Mouse (Mus musculus): Measurements from ENCODE around the gene Chrm4. TPM values are rescaled to one million over a fixed set of nuclear protein-coding genes. Genes with fewer than 3 reads are reported as not detected.

The Chrm4 gene
- polyA plus RNA-seq, 1 experiment, result 36.1 TPM

- peak in 1 of 2 experiments; percentile 75 for DNase-seq (ENCODE audit: extremely low spot score in 1 of 2, low spot score in 1 of 2)
Measured at GRCm38 (mm10) chr2:91936154-91936553, 9.1 kb downstream of the Chrm4 start.

- DNase-seq (ENCODE audit: extremely low spot score in 1 of 2, low spot score in 1 of 2), result no peak
Measured at GRCm38 (mm10) chr2:91939303-91939935, 12.4 kb downstream of the Chrm4 start.

GRCm38 (mm10) chr2:91942356-91942755, 15.3 kb downstream of the Chrm4 start:
- no peak for DNase-seq (ENCODE audit: extremely low spot score in 1 of 2, low spot score in 1 of 2)

- peak in 1 of 2 experiments; percentile 87 for DNase-seq (ENCODE audit: extremely low spot score in 1 of 2, low spot score in 1 of 2)
Measured at GRCm38 (mm10) chr2:91944170-91944950, 17.3 kb downstream of the Chrm4 start.

- DNase-seq (ENCODE audit: extremely low spot score in 1 of 2, low spot score in 1 of 2), result no peak
Measured at GRCm38 (mm10) chr2:91945483-91945882, 18.4 kb downstream of the Chrm4 start, which contains the start of gene Gm9821. Gene Gm9821, plus strand, starts transcription at chr2:91945703.

GRCm38 (mm10) chr2:91946836-91947235, 19.8 kb downstream of the Chrm4 start:
- DNase-seq (ENCODE audit: extremely low spot score in 1 of 2, low spot score in 1 of 2), result no peak

- no peak for DNase-seq (ENCODE audit: extremely low spot score in 1 of 2, low spot score in 1 of 2)
Measured at GRCm38 (mm10) chr2:91947397-91948150, 20.5 kb downstream of the Chrm4 start.

- no peak for DNase-seq (ENCODE audit: extremely low spot score in 1 of 2, low spot score in 1 of 2)
Measured at GRCm38 (mm10) chr2:91948151-91948509, 21.1 kb downstream of the Chrm4 start.

GRCm38 (mm10) chr2:91948792-91949241, 21.8 kb downstream of the Chrm4 start:
- DNase-seq (ENCODE audit: extremely low spot score in 1 of 2, low spot score in 1 of 2), result no peak

- no peak for DNase-seq (ENCODE audit: extremely low spot score in 1 of 2, low spot score in 1 of 2)
Measured at GRCm38 (mm10) chr2:91949411-91950274, 22.6 kb downstream of the Chrm4 start.

- no peak for DNase-seq (ENCODE audit: extremely low spot score in 1 of 2, low spot score in 1 of 2)
Measured at GRCm38 (mm10) chr2:91950275-91951085, 23.4 kb downstream of the Chrm4 start.

- DNase-seq (ENCODE audit: extremely low spot score in 1 of 2, low spot score in 1 of 2), result no peak
Measured at GRCm38 (mm10) chr2:91953825-91954224, 26.8 kb downstream of the Chrm4 start.

GRCm38 (mm10) chr2:91955121-91955591, 28.1 kb downstream of the Chrm4 start:
- no peak for DNase-seq (ENCODE audit: extremely low spot score in 1 of 2, low spot score in 1 of 2)

- no peak for DNase-seq (ENCODE audit: extremely low spot score in 1 of 2, low spot score in 1 of 2)
Measured at GRCm38 (mm10) chr2:91955875-91956274, 28.8 kb downstream of the Chrm4 start.

GRCm38 (mm10) chr2:91957096-91957495, 30.0 kb downstream of the Chrm4 start:
- peak; percentile 92 to 94 for DNase-seq (ENCODE audit: extremely low spot score in 1 of 2, low spot score in 1 of 2)

GRCm38 (mm10) chr2:91958049-91958448, 31.0 kb downstream of the Chrm4 start:
- DNase-seq (ENCODE audit: extremely low spot score in 1 of 2, low spot score in 1 of 2), result no peak

- peak in 1 of 2 experiments; percentile 71 for DNase-seq (ENCODE audit: extremely low spot score in 1 of 2, low spot score in 1 of 2)
Measured at GRCm38 (mm10) chr2:91958701-91959457, 31.8 kb downstream of the Chrm4 start.

- no peak for DNase-seq (ENCODE audit: extremely low spot score in 1 of 2, low spot score in 1 of 2)
Measured at GRCm38 (mm10) chr2:91959544-91960410, 32.7 kb downstream of the Chrm4 start.

All from frontal cortex, adult 2 months (tissue).